Mouse (Mus musculus) heart, embryonic 13.5 days (tissue): Measurements from ENCODE around the gene Pde5a. TPM values are rescaled to one million over a fixed set of nuclear protein-coding genes. Genes with fewer than 3 reads are reported as not detected.

Experiments
- ATAC-seq: fragments of 200-750 bp; cut with Nextera tagmentation; 2 replicates; pipeline ENCODE4 v1.8.0; 2017; ENCODE audit warnings: moderate TSS enrichment; ENCODE audit not compliant: insufficient number of reproducible peaks, low FRiP score, low TSS enrichment; ENCODE audit errors: extremely low read depth
- H3K27ac ChIP-seq: fragments of 300-500 bp; sonication (generic); replicated peaks from 2 replicates; pipeline ENCODE4 v1.5.1; 2015; ENCODE audit warnings: moderate library complexity, mild to moderate bottlenecking, inconsistent platforms
- H3K27me3 ChIP-seq: fragments of 300-500 bp; sonication (generic); replicated peaks from 2 replicates; pipeline ENCODE4 v1.6.1; 2015; ENCODE audit warnings: mild to moderate bottlenecking, inconsistent platforms
- H3K36me3 ChIP-seq: fragments of 300-500 bp; sonication (generic); 2 replicates; pipeline ENCODE4 v1.6.1; 2015; ENCODE audit warnings: mild to moderate bottlenecking, inconsistent platforms
- H3K4me1 ChIP-seq: fragments of 300-500 bp; sonication (generic); 2 replicates; pipeline ENCODE4 v1.6.1; 2015; ENCODE audit warnings: inconsistent platforms
- H3K4me2 ChIP-seq: fragments of 300-500 bp; sonication (generic); 2 replicates; pipeline ENCODE4 v1.6.1; 2015; ENCODE audit warnings: inconsistent platforms, mild to moderate bottlenecking, moderate library complexity
- H3K4me3 ChIP-seq: fragments of 300-500 bp; sonication (generic); 2 replicates; pipeline ENCODE4 v1.5.1; 2015; ENCODE audit warnings: moderate library complexity, mild to moderate bottlenecking, inconsistent platforms
- H3K9ac ChIP-seq: fragments of 300-500 bp; sonication (generic); 2 replicates; pipeline ENCODE4 v1.6.1; 2015; ENCODE audit warnings: inconsistent platforms, mild to moderate bottlenecking, moderate library complexity
- H3K9me3 ChIP-seq: fragments of 300-500 bp; sonication (generic); 2 replicates; pipeline ENCODE4 v1.6.1; 2016; ENCODE audit warnings: inconsistent platforms
- WGBS: fragments of 180-500 bp; shearing (Covaris S2); methylation state at CpG from one replicate; pipeline ENCODE4 v1.1.7; 2015; ENCODE audit warnings: mixed read lengths; 5-methylcytosine and 5-hydroxymethylcytosine counted together
- polyA plus RNA-seq: library from polyadenylated mRNA; unstranded; fragments of >200 nt; fragmentation: Nextera tagmentation; extraction: Ambion mirVana; gene quantifications from 2 replicates; pipeline ENCODE4 v1.2.1, GENCODE M21; 2015

The Pde5a gene
- 3.0 and 3.2 TPM in 2 replicates for polyA plus RNA-seq

GRCm38 (mm10) chr3:122728852-122729600, at the start of gene Pde5a:
TSS of gene Pde5a (plus strand) at chr3:122728947.
- H3K4me2 ChIP-seq = peak within 1 kb of the TSS; percentile 80
- H3K27ac ChIP-seq = peak within 1 kb of the TSS; percentile 87
- peak; percentile 38; the same call in 1 of the 2 replicates for ATAC-seq
- no peaks in the 10 kb centered on the region for H3K9me3 ChIP-seq
- 1% methylated on average over 49 of the region's 49 CpGs for WGBS
- H3K4me1 ChIP-seq = peaks cover 10% of the 10 kb centered on the region
- H3K27me3 ChIP-seq = no peaks in the 10 kb centered on the region
- H3K9ac ChIP-seq = peak within 1 kb of the TSS; percentile 84
- peak within 1 kb of the TSS; percentile 83 for H3K4me3 ChIP-seq
- H3K36me3 ChIP-seq = no peaks in the 10 kb centered on the region

GRCm38 (mm10) chr3:122680851-122681250, 47.9 kb upstream of the Pde5a start:
- Histone ChIP-seq H3K9ac (no peak overlapping the region), H3K27ac (no peak overlapping the region), H3K4me2 (no peak overlapping the region), H3K4me3 (no peak overlapping the region), H3K4me1 (peaks cover 6% of the 10 kb centered on the region; the same call in 1 of the 2 replicates), H3K9me3 (peaks cover 8% of the 10 kb centered on the region), H3K36me3 (no peaks in the 10 kb centered on the region), H3K27me3 (no peaks in the 10 kb centered on the region)
- no peak for ATAC-seq
- 75% methylated on average over 3 of the region's 3 CpGs for WGBS

DNA sequence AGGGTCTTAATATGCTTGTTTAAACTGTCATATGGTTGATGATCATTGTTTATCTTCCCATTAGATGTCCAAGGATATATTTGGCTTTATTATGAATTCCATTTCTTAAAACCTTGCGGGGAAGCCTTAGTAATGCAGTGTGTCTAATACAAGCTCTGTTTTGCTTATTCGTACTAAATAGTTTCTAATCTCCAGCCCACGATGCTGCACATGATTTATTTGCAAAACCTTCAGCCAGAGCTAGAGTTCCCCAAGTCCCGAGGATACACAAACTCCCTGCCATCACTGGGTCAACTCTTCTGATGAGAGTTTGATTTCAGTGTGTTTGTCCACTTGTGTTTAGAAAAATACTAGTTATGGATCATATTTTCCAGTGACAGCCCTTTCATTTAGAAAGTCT, 46.4 kb upstream of the Pde5a start:
- 83% methylated on average over 4 of the region's 4 CpGs for WGBS
- Histone ChIP-seq H3K36me3 (no peaks in the 10 kb centered on the region), H3K27me3 (no peaks in the 10 kb centered on the region), H3K4me2 (no peak overlapping the region), H3K9ac (no peak overlapping the region), H3K27ac (no peak overlapping the region), H3K4me1 (peaks cover 6% of the 10 kb centered on the region; the same call in 1 of the 2 replicates), H3K9me3 (peaks cover 8% of the 10 kb centered on the region), H3K4me3 (no peak overlapping the region)
- ATAC-seq = no peak

- H3K27ac ChIP-seq = peak overlapping the region; percentile 45
- no peak for ATAC-seq
- H3K4me2 ChIP-seq = no peak overlapping the region
- peaks cover 6% of the 10 kb centered on the region; the same call in 1 of the 2 replicates for H3K4me1 ChIP-seq
- no peak overlapping the region for H3K4me3 ChIP-seq
- no peaks in the 10 kb centered on the region for H3K9me3 ChIP-seq
- no peak overlapping the region for H3K9ac ChIP-seq
- no peaks in the 10 kb centered on the region for H3K36me3 ChIP-seq
- H3K27me3 ChIP-seq = no peaks in the 10 kb centered on the region
- 56% methylated on average over 7 of the region's 7 CpGs for WGBS
These were observed 43.9 kb upstream of the Pde5a start for GRCm38 (mm10) chr3:122684832-122685231.

- Histone ChIP-seq H3K4me3 (no peak overlapping the region), H3K9ac (no peak overlapping the region), H3K9me3 (no peaks in the 10 kb centered on the region), H3K4me2 (no peak overlapping the region), H3K27ac (no peak overlapping the region), H3K27me3 (no peaks in the 10 kb centered on the region), H3K36me3 (no peaks in the 10 kb centered on the region), H3K4me1 (no peaks in the 10 kb centered on the region)
- ATAC-seq = no peak
- 56% methylated on average over 3 of the region's 3 CpGs for WGBS
These were observed 35.7 kb upstream of the Pde5a start for GRCm38 (mm10) chr3:122693039-122693438.

GRCm38 (mm10) chr3:122695870-122696269, 32.9 kb upstream of the Pde5a start:
- WGBS = 39% methylated on average over 3 of the region's 3 CpGs
- Histone ChIP-seq H3K9ac (no peak overlapping the region), H3K9me3 (no peaks in the 10 kb centered on the region), H3K27me3 (no peaks in the 10 kb centered on the region), H3K27ac (no peak overlapping the region), H3K4me3 (no peak overlapping the region), H3K4me2 (no peak overlapping the region), H3K4me1 (no peaks in the 10 kb centered on the region), H3K36me3 (no peaks in the 10 kb centered on the region)
- no peak for ATAC-seq

GRCm38 (mm10) chr3:122696672-122697071, 32.1 kb upstream of the Pde5a start:
- no peak overlapping the region for H3K9ac ChIP-seq
- no peaks in the 10 kb centered on the region for H3K4me1 ChIP-seq
- WGBS = 66% methylated on average over 4 of the region's 4 CpGs
- H3K27me3 ChIP-seq = no peaks in the 10 kb centered on the region
- no peak overlapping the region for H3K27ac ChIP-seq
- H3K4me3 ChIP-seq = no peak overlapping the region
- H3K9me3 ChIP-seq = no peaks in the 10 kb centered on the region
- no peak for ATAC-seq
- no peaks in the 10 kb centered on the region for H3K36me3 ChIP-seq
- no peak overlapping the region for H3K4me2 ChIP-seq

DNA sequence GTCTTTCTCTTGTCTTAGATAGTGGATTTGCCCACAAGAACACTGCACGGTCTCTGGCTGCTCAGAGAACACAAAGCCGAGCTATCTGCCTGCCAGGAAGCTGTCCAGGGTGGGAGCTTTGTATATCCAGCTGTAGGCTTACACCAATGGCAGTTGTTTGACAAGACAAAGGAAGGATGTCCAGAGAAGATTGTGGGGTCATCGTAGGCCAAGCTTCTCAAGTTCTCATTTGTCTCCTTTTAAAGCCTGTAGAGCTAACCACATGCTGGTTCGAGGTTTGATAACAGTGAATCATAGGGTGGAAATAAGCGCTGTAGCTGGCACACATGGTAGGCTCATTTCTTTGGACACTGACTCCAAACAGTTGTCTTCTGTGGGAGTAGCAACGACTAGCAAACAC, 24.5 kb upstream of the Pde5a start:
- Histone ChIP-seq H3K9me3 (no peaks in the 10 kb centered on the region), H3K36me3 (no peaks in the 10 kb centered on the region), H3K4me3 (no peak overlapping the region), H3K4me1 (peaks cover 3% of the 10 kb centered on the region; the same call in 1 of the 2 replicates), H3K27me3 (no peaks in the 10 kb centered on the region), H3K9ac (no peak overlapping the region), H3K4me2 (no peak overlapping the region), H3K27ac (peak overlapping the region; percentile 42; the same call in 1 of the 2 replicates)
- WGBS = 23% methylated on average over 6 of the region's 6 CpGs
- ATAC-seq = no peak

- no peak overlapping the region for H3K9ac ChIP-seq
- 85% methylated on average over 7 of the region's 7 CpGs for WGBS
- no peaks in the 10 kb centered on the region for H3K27me3 ChIP-seq
- H3K27ac ChIP-seq = no peak overlapping the region
- H3K36me3 ChIP-seq = no peaks in the 10 kb centered on the region
- no peak for ATAC-seq
- no peaks in the 10 kb centered on the region for H3K9me3 ChIP-seq
- no peak overlapping the region for H3K4me2 ChIP-seq
- no peak overlapping the region for H3K4me3 ChIP-seq
- peaks cover 3% of the 10 kb centered on the region; the same call in 1 of the 2 replicates for H3K4me1 ChIP-seq
These were observed 23.5 kb upstream of the Pde5a start for GRCm38 (mm10) chr3:122705246-122705645.

GRCm38 (mm10) chr3:122708485-122708884, 20.3 kb upstream of the Pde5a start:
- no peaks in the 10 kb centered on the region for H3K27me3 ChIP-seq
- no peaks in the 10 kb centered on the region for H3K36me3 ChIP-seq
- no peak overlapping the region for H3K4me3 ChIP-seq
- no peak overlapping the region for H3K27ac ChIP-seq
- WGBS = 70% methylated on average over 6 of the region's 6 CpGs
- ATAC-seq = no peak
- no peak overlapping the region for H3K4me2 ChIP-seq
- no peaks in the 10 kb centered on the region for H3K9me3 ChIP-seq
- H3K4me1 ChIP-seq = peaks cover 3% of the 10 kb centered on the region; the same call in 1 of the 2 replicates
- no peak overlapping the region for H3K9ac ChIP-seq

- Histone ChIP-seq H3K9ac (no peak overlapping the region), H3K9me3 (no peaks in the 10 kb centered on the region), H3K4me2 (no peak overlapping the region), H3K4me1 (no peaks in the 10 kb centered on the region), H3K36me3 (no peaks in the 10 kb centered on the region), H3K27me3 (no peaks in the 10 kb centered on the region), H3K4me3 (no peak overlapping the region), H3K27ac (no peak overlapping the region)
- WGBS = 67% methylated on average over 3 of the region's 3 CpGs
- ATAC-seq = no peak
These were observed 18.6 kb upstream of the Pde5a start for GRCm38 (mm10) chr3:122710141-122710540.

- 64% methylated on average over 2 of the region's 2 CpGs for WGBS
- ATAC-seq = no peak
- H3K27me3 ChIP-seq = no peaks in the 10 kb centered on the region
These were observed 10.1 kb upstream of the Pde5a start for GRCm38 (mm10) chr3:122718631-122719030.

More at GRCm38 (mm10) chr3:122718631-122719030, 10.1 kb upstream of the Pde5a start:
- Histone ChIP-seq H3K9me3 (no peaks in the 10 kb centered on the region), H3K27ac (no peak overlapping the region), H3K4me1 (no peaks in the 10 kb centered on the region), H3K36me3 (no peaks in the 10 kb centered on the region), H3K9ac (no peak overlapping the region), H3K4me3 (no peak overlapping the region), H3K4me2 (no peak overlapping the region)
